Mouse (Mus musculus): ENCODE measurements around the gene Irx2.

The Irx2 gene

GRCm38 (mm10) chr13:72637536-72637935, 8.9 kb downstream of the Irx2 start:
- no peak for DNase-seq

DNA sequence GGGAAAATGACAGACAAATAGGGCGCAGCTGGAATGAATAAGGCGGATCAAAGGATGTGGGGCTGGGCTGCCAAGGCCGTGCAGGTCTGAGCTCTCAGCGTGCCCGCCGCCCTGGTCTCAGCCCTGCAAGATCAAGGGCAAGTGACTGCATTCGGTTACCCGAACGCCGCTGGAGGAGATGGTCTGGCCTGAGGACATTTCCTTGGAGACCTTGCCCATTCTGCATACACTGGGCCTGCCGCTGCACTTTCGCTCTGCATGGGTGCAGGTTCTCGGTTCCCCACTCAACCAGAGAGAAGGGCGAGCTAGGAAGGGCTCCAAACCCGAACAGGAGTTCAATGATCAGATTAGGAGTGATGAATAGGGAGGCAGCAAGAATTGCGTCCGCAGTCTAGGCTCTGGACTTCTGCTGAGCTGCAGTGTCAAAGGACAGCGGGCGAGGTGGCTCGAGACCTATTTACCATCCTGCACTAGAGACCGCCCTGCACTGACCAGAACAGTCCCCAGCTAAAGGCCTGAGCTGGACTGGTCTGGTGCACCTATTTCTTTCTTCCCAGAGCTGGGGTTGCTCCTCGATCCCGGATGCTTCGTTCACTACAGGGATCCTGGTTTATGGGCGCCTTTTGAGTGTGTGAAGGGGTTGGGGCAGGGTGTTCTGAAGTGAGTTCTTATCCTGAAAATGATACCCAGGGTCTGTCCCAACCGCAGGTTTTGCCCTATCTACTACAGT, 9.9 kb downstream of the Irx2 start:
- DNase-seq = no peak

DNA sequence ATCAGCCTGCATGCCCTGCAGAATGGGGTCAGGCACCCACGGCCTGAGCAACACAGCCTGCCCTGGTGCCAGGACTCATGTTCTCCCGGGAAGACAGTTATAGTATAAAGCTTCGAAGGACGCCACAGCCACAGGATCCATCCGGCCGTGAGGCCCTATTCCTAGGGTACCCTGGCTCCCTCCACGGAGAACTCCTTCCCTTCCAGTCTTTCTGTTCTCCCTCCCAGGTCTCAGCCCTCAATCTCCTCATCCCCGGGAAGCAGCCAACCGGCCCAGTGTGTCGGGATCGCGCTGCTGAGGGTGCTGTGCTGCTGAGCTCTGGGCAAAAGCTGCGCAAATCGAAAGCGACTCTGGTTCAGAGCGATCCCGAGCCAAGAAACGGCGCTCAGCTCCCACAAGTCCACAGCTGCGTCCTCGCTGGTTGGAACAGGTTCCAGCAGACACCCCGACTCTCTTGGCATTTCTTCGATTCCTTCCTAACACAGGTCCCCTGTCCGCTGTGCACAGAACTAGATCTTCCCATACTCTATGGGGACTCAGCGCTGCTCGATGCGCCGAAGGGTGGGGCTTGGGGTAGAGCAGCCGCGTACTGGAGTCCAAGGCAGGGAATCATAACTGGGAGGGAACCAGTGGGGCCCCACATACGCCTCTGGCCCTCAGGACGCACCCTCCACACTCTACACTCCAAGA, 11.0 kb downstream of the Irx2 start:
- DNase-seq = no peak

DNA sequence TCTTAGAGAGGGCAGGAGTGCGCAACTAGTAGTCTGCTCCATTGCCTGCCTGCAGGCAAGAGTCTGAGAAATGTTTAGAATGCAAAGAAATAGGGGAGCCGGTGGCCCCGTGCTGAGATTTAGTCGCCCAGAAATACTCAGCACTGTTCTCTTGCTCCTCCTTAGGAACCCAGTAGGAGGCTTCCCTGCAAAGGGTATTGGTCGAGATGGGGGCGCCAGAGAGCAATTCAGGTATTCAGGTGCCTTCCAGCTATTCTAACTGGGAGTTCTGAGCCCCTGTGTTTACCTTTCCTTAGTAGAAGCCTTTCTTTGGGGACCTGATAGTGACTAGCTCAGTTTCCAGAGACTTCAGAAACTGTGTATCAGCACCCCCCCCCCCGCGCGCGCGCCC, 11.5 kb downstream of the Irx2 start:
- DNase-seq = no peak

GRCm38 (mm10) chr13:72656447-72656846, 27.8 kb downstream of the Irx2 start:
- no peak for DNase-seq

DNA sequence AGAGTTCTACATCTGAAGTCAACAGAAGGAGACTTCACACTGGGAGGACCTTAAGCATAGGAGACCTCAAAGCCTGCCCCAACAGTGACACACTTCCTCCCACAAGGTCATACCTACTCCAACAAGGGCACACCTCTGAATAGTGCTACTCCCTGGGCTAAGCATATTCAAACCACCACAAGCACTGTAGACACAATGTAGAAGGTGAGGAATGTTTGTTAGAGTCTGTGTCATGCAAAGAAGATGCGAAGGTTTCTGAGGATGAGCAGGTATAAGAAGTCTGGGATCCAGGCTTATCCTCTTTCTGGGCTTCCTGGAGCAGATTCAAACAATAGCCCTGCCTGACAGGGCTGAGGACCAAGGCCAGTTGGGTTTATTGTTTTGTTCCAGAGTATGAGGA, 47.2 kb downstream of the Irx2 start:
- DNase-seq = no peak

All from kidney, adult 9 months (tissue).